Mouse (Mus musculus) spleen, postnatal 36 days (tissue): ENCODE data around the gene Itpr3.

Experiments
- DNase-seq, 2 experiments: peaks; one replicate each; pipeline ENCODE4 v3.0.0; 2022; ENCODE audit warnings: low spot score in 2 of 2, mixed read lengths in 1 of 2

Gene Itpr3

GRCm38 (mm10) chr17:27038335-27039050 is 18.6 kb upstream of the Itpr3 start:
- no peak for DNase-seq

GRCm38 (mm10) chr17:27039432-27040102 is 17.5 kb upstream of the Itpr3 start:
- DNase-seq, result no peak

DNA sequence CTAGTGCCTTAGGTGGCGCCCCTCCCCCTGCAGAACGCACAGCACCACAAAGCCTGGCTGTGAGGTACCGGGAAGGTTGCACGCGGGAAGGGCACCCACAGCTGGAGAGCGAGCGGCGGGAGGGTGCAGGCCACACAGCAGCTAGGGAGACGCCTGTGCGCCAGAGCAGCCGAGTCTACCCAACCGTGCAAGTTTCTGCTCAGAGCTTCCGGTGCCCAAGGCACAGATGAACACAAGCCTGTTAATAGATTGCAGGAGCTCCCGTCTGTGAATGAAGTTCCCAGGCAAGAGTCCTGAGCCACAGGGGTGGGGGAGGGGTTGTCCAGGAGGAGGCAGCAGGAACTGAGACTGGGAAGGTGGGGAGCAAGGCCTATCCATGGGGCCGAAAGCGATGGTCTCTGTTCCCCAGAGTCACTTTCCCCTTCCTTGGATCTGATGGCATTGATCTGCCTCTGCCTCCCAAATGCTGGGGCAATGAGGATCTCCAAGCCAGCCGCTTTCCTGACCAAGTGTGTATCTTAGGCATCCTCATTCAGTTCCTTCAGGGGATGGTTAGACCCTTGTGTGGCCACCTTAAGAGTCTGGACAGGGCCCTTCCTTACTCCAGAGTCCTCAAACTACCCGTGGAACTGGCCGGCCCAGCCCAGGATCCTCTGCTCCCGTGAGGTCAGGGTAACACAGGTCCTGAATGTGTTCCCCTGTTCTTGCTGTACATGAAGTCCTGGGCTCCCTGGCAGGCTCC is 16.6 kb upstream of the Itpr3 start:
- peak; percentile 59 to 67 for DNase-seq

GRCm38 (mm10) chr17:27041046-27041786 is 15.9 kb upstream of the Itpr3 start:
- peak; percentile 35 to 42 for DNase-seq

DNA sequence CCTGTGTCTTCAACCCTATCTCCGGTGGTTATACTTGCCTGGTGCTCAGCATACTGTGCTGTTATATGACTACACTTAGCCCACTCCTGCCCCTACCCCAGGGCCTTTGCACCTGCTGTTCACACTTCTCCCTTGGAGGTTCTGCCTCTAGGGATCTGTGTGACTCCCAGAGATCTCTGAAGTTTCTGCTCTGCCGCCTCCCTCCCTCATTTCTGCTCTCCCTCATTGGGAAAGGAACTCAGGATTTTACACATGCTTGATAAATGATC is 15.4 kb upstream of the Itpr3 start:
- DNase-seq, result peak; percentile 68

DNA sequence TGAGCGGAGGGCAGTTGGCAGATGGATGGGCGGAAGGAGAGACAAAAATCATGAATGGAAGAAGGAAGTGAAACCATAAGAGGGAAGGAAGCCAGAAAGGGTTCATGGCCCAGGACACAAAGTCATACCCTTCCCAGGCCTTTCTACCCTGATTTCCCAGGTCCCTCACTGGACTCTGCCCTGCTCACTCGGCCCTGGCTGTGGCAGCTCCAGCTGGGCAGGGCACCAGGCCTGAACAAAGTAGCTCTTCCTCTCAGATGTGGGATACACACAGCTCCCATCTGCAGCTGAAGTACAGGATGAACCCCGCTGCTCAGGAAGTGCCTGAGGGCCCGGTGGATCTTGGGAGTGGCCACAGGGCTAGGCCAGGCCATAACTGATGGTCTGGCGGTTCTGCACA is 14.3 kb upstream of the Itpr3 start:
- DNase-seq, result peak; percentile 53 to 59

GRCm38 (mm10) chr17:27045164-27045563 is 11.9 kb upstream of the Itpr3 start:
- DNase-seq, result no peak

DNA sequence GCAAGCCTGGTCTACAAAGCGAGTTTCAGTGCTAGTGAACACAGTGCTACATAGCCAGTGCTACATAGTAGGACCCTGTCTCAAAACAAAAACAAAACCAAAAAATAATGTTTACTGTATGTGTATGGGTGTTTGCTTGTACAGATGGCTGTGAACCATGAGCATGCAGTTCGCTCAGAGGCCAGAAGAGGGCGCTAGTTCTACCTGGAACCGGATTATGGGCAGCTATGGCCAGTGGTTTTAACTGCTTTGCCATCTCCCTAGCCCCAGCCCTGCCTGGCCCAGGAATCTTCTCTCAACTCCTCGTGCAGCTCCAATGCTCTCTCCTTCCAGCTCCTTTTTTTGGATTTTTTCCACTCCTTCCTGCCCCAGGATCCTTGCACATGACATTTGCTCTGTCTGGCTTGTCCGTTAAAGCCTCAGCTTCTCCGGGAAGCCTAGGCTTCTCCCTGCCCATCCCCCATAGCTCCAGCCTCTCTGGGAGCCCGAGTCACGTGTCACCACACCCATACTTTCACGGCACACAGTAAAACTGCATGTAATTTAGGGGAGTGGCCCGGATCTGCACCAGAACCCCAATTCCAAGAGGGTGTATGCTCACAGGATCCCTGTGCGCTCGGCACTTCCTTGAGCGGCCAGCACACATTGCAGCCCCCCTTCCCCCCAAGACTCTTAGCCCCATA is 9.2 kb upstream of the Itpr3 start:
- DNase-seq, result no peak

- DNase-seq, result no peak
These were observed 8.5 kb upstream of the Itpr3 start for GRCm38 (mm10) chr17:27048445-27049239.

- DNase-seq, result no peak
These were observed 6.3 kb upstream of the Itpr3 start for GRCm38 (mm10) chr17:27050853-27051252.

- peak in 1 of 2 experiments; percentile 57 for DNase-seq
These were observed 5.6 kb upstream of the Itpr3 start for GRCm38 (mm10) chr17:27051514-27051913.

GRCm38 (mm10) chr17:27056170-27056569 is 934 bp upstream of the Itpr3 start:
- DNase-seq, result peak; percentile 82 to 83

- DNase-seq, result peak; percentile 74
These were observed 482 bp downstream of the Itpr3 start for GRCm38 (mm10) chr17:27057517-27058055.

DNA sequence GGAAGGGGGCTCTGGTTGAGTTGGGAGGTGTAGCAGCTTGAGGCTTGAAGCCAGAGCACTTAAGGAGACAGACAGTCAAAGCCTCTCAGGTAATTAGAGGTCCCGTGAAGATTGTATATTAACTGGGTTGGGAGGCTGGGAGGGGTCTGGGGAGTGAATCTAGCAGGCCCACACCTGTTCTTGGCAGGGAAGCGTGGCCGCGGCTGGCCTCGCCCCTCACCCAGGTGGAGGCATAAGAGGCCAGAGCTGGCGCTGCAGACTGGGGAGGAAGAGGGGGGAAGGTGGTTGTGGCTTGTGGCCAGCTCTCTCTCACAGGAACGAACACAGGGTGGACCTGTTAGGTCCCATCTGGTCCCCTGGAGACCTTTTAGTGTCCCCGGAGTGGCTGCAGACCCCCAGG is 3.6 kb downstream of the Itpr3 start:
- DNase-seq, result no peak

GRCm38 (mm10) chr17:27061727-27062126 is 4.6 kb downstream of the Itpr3 start:
- DNase-seq, result no peak

DNA sequence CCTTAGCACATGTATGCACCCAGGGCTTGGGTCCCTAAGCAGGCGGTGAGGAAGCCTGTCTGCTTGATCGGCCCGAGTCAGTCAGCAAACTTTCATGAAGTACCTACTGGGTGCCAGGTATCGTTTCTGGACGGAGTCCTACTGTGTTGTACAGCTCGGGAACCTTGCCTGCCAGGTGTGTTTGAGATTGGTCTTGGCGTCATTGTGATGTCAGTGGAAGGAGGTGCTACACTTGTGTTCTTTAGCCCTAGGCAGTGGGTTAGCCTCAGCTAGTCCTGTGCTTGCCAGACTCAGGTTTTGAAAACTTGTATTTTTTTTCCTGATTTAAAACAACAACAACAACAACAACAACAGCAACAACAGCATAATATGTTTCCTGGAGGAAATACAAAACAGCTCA is 5.6 kb downstream of the Itpr3 start:
- DNase-seq, result no peak

GRCm38 (mm10) chr17:27063717-27064116 is 6.6 kb downstream of the Itpr3 start:
- DNase-seq, result no peak

DNA sequence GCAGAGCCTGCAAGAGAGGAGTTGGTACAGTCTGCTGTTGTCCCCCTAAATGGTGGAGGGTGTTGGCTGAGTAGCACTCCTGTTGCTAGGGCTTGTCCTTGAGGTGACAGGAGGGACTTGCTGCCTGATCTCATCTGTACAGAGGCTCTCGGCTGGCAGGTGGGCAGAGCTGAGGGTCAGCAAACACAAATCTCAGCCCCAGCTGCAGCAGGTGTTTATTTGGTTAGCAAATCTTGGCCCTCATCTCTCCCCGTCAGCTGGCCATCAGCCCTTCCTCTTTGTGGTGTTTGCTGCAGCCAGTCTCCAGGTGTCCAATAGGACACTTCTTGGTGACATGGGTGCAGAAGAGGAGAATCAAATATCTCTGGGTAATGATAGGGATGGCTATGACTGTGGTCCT is 7.1 kb downstream of the Itpr3 start:
- no peak for DNase-seq

GRCm38 (mm10) chr17:27066065-27066464 is 9.0 kb downstream of the Itpr3 start:
- no peak for DNase-seq

GRCm38 (mm10) chr17:27069071-27069470 is 12.0 kb downstream of the Itpr3 start:
- DNase-seq, result no peak

- no peak for DNase-seq
These were observed 13.8 kb downstream of the Itpr3 start for GRCm38 (mm10) chr17:27070913-27071312.
